Mouse (Mus musculus): ENCODE measurements around the gene Klhdc2. TPM values are rescaled to one million over a fixed set of nuclear protein-coding genes. Genes with fewer than 3 reads are reported as not detected.

The Klhdc2 gene
- polyA plus RNA-seq, 1 experiment from 2014 or later = 111 TPM

DNA sequence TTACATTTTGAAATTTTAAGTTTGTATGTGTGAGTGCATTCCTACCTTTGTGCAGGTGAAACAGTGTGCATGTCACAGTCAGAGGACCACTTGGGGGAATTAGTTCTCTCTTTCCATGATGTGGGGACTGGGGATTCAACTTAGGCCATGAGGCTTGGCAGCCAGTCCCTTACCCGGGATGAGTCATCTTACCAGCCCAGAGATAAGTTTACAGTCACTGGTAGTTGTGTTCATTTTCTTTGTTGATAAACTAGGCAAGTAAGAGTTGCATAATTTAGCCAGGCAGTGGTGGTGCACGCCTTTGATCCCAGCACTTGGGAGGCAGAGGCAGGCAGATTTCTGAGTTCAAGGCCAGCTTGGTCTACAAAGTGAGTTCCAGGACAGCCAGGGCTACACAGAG is 7.6 kb downstream of the Klhdc2 start:
- Histone ChIP-seq H3K9ac (no peak overlapping the region), H3K4me3 (no peak overlapping the region), H3K4me2 (no peak overlapping the region), H3K9me3 (no peaks in the 10 kb centered on the region), H3K27me3 (no peaks in the 10 kb centered on the region), H3K36me3 (peaks cover 80% of the 10 kb centered on the region), H3K27ac (no peak overlapping the region), H3K4me1 (peaks cover 6% of the 10 kb centered on the region)
- no peak for ATAC-seq (ENCODE audit: insufficient number of reproducible peaks, low FRiP score, low TSS enrichment, low read depth)
- 88% methylated on average over 2 of the region's 2 CpGs for WGBS

DNA sequence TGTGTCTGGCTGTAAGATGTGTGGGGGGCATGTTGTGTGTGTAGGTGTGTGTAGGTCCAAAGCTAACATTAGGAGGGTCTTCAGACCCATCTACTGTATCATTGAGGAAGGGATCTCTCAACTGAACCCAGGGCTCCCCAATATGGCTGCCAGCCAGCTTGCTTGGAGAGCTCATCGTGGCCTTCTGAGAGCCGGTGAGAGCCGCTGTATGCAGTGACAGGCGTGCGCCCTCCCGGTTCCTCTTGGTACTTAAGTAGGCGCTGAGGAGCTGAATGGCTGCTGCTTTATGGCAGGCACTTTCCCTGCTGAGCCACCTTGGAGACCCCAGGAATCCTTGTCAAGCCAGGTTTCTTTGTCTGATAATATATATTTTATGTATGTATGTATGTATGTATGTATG is 9.9 kb downstream of the Klhdc2 start:
- Histone ChIP-seq H3K9me3 (no peaks in the 10 kb centered on the region), H3K4me3 (no peak overlapping the region), H3K4me2 (no peak overlapping the region), H3K27ac (no peak overlapping the region), H3K27me3 (no peaks in the 10 kb centered on the region), H3K36me3 (peaks cover 91% of the 10 kb centered on the region), H3K4me1 (no peaks in the 10 kb centered on the region), H3K9ac (no peak overlapping the region)
- 92% methylated on average over 7 of the region's 7 CpGs for whole genome bisulfite sequencing
- ATAC-seq (ENCODE audit: insufficient number of reproducible peaks, low FRiP score, low TSS enrichment, low read depth) = no peak

GRCm38 (mm10) chr12:69309659-69310058 is 13.2 kb downstream of the Klhdc2 start:
- H3K4me3 ChIP-seq = no peak overlapping the region

GRCm38 (mm10) chr12:69318431-69318830 is 21.9 kb downstream of the Klhdc2 start:
- Histone ChIP-seq H3K4me1 (no peaks in the 10 kb centered on the region), H3K27ac (no peak overlapping the region), H3K9me3 (no peaks in the 10 kb centered on the region), H3K27me3 (no peaks in the 10 kb centered on the region), H3K36me3 (peaks cover 73% of the 10 kb centered on the region), H3K4me3 (no peak overlapping the region), H3K4me2 (no peak overlapping the region), H3K9ac (no peak overlapping the region)
- ATAC-seq (ENCODE audit: insufficient number of reproducible peaks, low FRiP score, low TSS enrichment, low read depth) = no peak

More at GRCm38 (mm10) chr12:69309659-69310058, 13.2 kb downstream of the Klhdc2 start:
- Histone ChIP-seq H3K27me3 (no peaks in the 10 kb centered on the region), H3K9ac (no peak overlapping the region), H3K9me3 (no peaks in the 10 kb centered on the region), H3K4me2 (no peak overlapping the region), H3K36me3 (peaks cover 89% of the 10 kb centered on the region), H3K27ac (no peak overlapping the region), H3K4me1 (no peaks in the 10 kb centered on the region)
- no peak for ATAC-seq (ENCODE audit: insufficient number of reproducible peaks, low FRiP score, low TSS enrichment, low read depth)
- 91% methylated on average over 4 of the region's 4 CpGs for WGBS

DNA sequence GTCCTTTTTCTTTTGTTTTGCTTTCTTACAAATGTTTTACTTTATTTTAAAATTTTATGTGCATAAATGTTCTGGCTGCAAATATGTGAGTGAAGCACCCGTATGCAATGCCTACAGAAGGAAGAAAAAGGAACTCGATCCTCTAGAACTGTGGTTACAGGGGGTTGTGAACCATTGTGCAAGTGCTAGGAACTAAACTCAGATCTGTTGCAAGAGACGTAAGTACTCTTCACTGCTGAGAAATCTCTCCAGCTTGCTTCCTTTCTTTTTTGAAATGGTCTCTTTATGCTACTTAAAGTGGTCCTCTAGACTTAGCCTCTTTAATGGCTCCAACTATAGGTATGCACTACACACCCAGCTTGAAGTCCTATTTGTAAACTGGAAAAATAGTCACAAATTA is 34.7 kb downstream of the Klhdc2 start:
- Histone ChIP-seq H3K9me3 (no peaks in the 10 kb centered on the region), H3K4me2 (no peak overlapping the region), H3K9ac (no peak overlapping the region), H3K27ac (no peak overlapping the region), H3K36me3 (peaks cover 53% of the 10 kb centered on the region), H3K27me3 (no peaks in the 10 kb centered on the region), H3K4me1 (no peaks in the 10 kb centered on the region), H3K4me3 (no peak overlapping the region)
- WGBS = 90% methylated on average over 3 of the region's 3 CpGs
- no peak for ATAC-seq (ENCODE audit: insufficient number of reproducible peaks, low FRiP score, low TSS enrichment, low read depth)

DNA sequence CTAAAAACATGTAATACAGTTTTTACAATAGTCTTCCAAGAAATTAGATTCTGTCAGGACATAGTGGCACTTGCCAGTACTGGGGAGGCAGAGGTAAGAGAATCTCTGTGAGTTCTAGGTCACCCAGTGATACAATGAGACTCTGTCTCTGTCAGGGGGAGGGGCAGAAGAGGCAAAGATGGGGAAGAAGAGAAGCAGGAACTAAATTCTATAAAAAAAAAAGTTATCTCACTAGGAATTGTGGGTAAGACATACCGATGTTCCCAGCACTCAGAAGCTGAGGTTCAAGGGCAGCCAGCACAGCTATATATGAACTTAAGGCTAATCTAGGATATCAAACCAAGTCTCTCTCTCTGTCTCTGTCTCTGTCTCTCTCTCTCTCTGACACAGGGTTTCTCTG is 35.7 kb downstream of the Klhdc2 start:
- Histone ChIP-seq H3K4me3 (no peak overlapping the region), H3K27ac (no peak overlapping the region), H3K4me2 (no peak overlapping the region), H3K9me3 (no peaks in the 10 kb centered on the region), H3K9ac (no peak overlapping the region), H3K27me3 (no peaks in the 10 kb centered on the region), H3K4me1 (no peaks in the 10 kb centered on the region), H3K36me3 (peaks cover 57% of the 10 kb centered on the region)
- no peak for ATAC-seq (ENCODE audit: insufficient number of reproducible peaks, low FRiP score, low TSS enrichment, low read depth)
- 97% methylated on average over 1 of the region's 1 CpGs for WGBS

DNA sequence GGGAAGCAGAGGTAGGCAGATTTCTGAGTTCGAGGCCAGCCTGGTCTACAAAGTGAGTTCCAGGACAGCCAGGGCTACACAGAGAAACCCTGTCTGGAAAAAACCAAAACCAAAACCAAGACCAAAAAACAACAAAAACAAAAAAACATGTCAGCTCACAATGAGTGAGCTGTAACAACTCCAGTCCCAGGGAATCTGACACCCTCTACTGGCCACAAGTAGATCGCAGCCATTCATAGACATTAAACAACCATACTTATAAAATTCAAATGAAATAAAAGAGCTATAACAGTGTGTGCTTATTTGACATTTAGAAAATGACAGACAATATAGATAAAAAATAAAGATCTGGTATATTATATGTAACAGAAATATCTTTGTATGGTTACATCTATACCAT is 37.1 kb downstream of the Klhdc2 start:
- peaks cover 56% of the 10 kb centered on the region for H3K36me3 ChIP-seq
- H3K27ac ChIP-seq = no peak overlapping the region
- WGBS = 86% methylated on average over 2 of the region's 2 CpGs
- H3K9me3 ChIP-seq = no peaks in the 10 kb centered on the region
- H3K4me3 ChIP-seq = no peak overlapping the region
- H3K27me3 ChIP-seq = no peaks in the 10 kb centered on the region
- H3K4me1 ChIP-seq = no peaks in the 10 kb centered on the region
- no peak overlapping the region for H3K9ac ChIP-seq
- H3K4me2 ChIP-seq = no peak overlapping the region
- ATAC-seq (ENCODE audit: insufficient number of reproducible peaks, low FRiP score, low TSS enrichment, low read depth) = no peak

DNA sequence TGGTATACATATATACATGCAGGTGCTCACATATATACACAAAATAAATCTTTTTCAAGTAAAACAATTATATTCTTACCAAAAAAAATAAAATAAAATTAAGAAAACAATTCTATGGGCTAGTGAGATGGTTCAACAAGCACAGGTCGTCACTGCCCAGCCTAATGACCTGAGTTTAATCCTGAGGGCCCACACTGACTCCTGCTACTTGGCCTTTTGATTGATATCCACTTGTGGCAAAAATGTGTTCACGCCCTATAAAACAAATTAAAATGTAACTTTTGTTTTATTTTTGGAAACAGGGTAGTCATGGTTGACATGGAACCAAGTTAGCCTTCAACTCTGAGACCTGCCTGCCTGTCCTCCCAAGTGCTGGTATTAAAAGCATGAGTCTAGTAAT is 53.4 kb downstream of the Klhdc2 start:
- H3K4me1 ChIP-seq = no peaks in the 10 kb centered on the region
- H3K9ac ChIP-seq = no peak overlapping the region
- 85% methylated on average over 2 of the region's 2 CpGs for WGBS
- no peaks in the 10 kb centered on the region for H3K27me3 ChIP-seq
- no peak overlapping the region for H3K4me3 ChIP-seq
- no peaks in the 10 kb centered on the region for H3K9me3 ChIP-seq
- no peak overlapping the region for H3K27ac ChIP-seq
- H3K36me3 ChIP-seq = peaks cover 68% of the 10 kb centered on the region
- H3K4me2 ChIP-seq = no peak overlapping the region
- ATAC-seq (ENCODE audit: insufficient number of reproducible peaks, low FRiP score, low TSS enrichment, low read depth) = no peak

GRCm38 (mm10) chr12:69351685-69352084 is 55.2 kb downstream of the Klhdc2 start:
- Histone ChIP-seq H3K4me3 (no peak overlapping the region), H3K36me3 (peaks cover 57% of the 10 kb centered on the region), H3K9ac (no peak overlapping the region), H3K9me3 (no peaks in the 10 kb centered on the region), H3K4me1 (peaks cover 7% of the 10 kb centered on the region; the same call in 1 of the 2 replicates), H3K27ac (no peak overlapping the region), H3K27me3 (no peaks in the 10 kb centered on the region), H3K4me2 (no peak overlapping the region)
- no peak for ATAC-seq (ENCODE audit: insufficient number of reproducible peaks, low FRiP score, low TSS enrichment, low read depth)
- WGBS = 85% methylated on average over 1 of the region's 1 CpGs

GRCm38 (mm10) chr12:69356546-69357299 is 60.2 kb downstream of the Klhdc2 start, which contains the start of gene Nemf:
Gene Nemf, minus strand, starts transcription at chr12:69357165.
- under 1% methylated on average over 45 of the region's 50 CpGs for WGBS
- Histone ChIP-seq H3K4me1 (peaks cover 7% of the 10 kb centered on the region; the same call in 1 of the 2 replicates), H3K9me3 (no peaks in the 10 kb centered on the region), H3K27ac (peak within 1 kb of the TSS; percentile 81), H3K27me3 (no peaks in the 10 kb centered on the region), H3K4me3 (peak within 1 kb of the TSS; percentile 78), H3K9ac (peak within 1 kb of the TSS; percentile 78), H3K4me2 (peak within 1 kb of the TSS; percentile 68), H3K36me3 (peaks cover 21% of the 10 kb centered on the region)
- ATAC-seq (ENCODE audit: insufficient number of reproducible peaks, low FRiP score, low TSS enrichment, low read depth) = peak; percentile 49; the same call in 1 of the 2 replicates

DNA sequence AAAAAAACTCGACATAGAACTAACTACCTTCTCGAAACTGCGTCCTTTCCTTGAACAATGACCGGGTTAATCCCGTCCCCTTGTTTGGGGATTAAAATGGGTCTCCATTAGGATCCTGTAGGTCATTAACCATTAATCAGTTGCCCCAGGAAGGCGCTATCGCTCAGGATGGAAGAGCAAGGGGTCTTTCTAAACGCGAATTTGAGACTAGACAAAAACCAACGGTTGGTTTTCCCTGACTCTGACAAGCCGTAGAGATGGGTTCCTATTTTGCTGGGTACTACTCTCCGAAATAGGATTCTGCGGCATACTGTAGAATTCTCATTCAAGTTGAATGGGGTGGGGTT is 60.8 kb downstream of the Klhdc2 start:
- Histone ChIP-seq H3K27me3 (no peaks in the 10 kb centered on the region), H3K27ac (peak overlapping the region; percentile 81; the same call in 1 of the 2 replicates), H3K4me3 (peak overlapping the region; percentile 78), H3K9ac (peak overlapping the region; percentile 78), H3K4me1 (peaks cover 9% of the 10 kb centered on the region), H3K36me3 (peaks cover 17% of the 10 kb centered on the region), H3K9me3 (no peaks in the 10 kb centered on the region), H3K4me2 (peak overlapping the region; percentile 52)
- ATAC-seq (ENCODE audit: insufficient number of reproducible peaks, low FRiP score, low TSS enrichment, low read depth) = no peak
- WGBS = 5% methylated on average over 13 of the region's 13 CpGs
